Mouse (Mus musculus) brain, adult 10 weeks (tissue): ENCODE measurements around the gene 1700037H04Rik. TPM values are rescaled to one million over a fixed set of nuclear protein-coding genes. Genes with fewer than 3 reads are reported as not detected.

ENCODE experiments used
- polyA plus RNA-seq: library from polyadenylated mRNA; stranded (reverse); fragments of 350-450 nt; fragmentation: Illumina TruSeq; extraction: RNeasy Lipid Tissue Mini Kit (QIAGEN cat#74804); gene quantifications from one replicate; pipeline ENCODE4 v1.2.3, GENCODE M21; 2015; ENCODE audit warnings: low read depth, low replicate concordance

Gene 1700037H04Rik
- 74.8 TPM for polyA plus RNA-seq

DNA sequence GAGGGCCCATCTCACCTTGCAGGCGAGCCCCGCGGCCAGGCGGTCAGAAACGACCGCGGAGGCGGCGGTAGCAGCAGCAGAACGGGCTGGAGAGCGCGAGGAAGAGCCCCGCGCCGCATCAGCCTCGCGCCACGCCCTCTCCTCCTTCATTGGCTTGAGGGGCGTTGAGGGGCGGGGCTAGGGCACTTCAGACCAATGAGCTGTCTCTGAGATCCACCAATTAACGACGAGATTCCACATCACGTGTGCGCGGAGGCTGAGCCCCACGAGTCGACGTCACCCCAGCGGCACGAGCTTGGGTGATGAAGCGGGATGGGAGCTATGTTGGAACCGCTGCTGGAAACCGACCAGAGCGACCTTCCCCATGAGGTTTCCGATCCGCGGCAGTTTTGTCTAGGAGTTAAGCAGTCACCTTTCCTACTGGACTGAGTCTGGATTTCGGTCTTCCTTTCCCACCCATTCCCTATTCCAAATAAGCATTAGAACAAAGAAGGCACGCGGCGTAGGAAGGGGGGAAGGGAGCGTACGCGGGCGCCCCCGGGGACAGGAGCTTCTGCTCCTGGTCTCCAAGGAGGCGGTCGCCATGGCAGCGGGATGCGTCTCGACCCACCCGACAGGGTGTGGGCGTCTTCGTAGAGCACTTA, at the start of gene 1700037H04Rik:
Gene 1700037H04Rik (minus strand): TSS at position 144 of the 644 bp plus-strand sequence.

DNA sequence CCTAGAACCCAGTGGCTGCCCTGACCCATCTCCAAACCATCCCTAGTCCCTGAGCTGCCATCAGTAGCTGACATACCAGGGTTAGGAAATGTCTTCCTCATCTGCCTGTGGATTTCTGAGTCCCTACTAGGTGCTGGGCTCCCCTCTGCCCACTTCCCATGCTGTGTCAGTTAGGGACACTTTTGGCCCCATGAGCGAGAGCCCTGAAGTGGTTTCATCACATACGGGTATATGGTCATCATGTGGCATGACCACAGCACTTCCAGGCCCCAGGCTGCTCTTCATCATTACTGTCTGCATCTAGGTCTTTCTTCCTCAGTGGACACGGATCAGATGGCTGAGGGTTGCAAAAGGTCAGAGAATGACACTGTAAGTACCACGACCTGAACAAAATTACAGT, 46.9 kb upstream of the 1700037H04Rik start, which contains the start of gene Ap5s1:
Gene Ap5s1 (plus strand): TSS at position 301 of the 400 bp plus-strand sequence.

DNA sequence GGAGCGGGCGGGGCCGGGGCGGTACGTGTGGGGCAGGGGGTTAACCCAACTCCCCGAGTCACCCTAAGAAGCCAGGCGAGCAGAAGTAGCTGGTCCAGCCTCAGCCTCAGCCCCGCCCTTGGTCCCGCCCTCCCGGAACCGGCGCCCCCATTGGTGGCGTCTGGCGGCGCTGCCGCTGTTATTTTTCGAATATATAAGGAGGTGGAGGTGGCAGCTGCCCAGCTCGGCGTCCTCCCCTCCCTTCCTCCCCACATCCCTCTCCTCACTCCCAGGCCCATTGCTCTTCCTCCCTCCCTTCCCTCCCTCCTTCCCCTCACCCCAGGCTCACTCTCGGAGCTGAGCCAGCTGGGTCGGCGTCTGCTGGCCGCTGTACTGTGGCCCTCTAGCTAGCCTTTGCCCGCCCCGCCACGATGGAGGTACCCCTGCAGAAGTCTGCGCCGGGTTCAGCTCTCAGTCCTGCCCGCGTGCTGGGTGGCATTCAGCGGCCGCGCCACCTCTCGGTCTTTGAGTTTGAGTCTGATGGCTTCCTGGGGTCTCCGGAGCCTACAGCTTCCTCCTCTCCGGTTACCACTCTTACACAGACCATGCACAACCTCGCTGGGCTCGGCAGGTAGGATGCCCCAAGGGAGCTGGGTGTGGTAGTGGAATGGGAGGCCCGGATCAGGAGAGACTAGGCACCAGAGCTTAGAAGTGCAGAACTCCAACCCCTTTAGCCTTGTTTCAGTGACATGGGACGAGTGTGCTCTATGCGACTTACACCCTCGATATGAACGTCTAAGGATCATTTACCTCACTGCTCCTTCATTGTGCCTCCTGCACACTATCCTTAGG, 27.1 kb upstream of the 1700037H04Rik start, which contains the start of the genes Cdc25b and Spef1:
Gene Cdc25b (plus strand): TSS at position 179 of the 831 bp plus-strand sequence.
Gene Spef1 (minus strand): TSS at position 512 of the 831 bp plus-strand sequence.

DNA sequence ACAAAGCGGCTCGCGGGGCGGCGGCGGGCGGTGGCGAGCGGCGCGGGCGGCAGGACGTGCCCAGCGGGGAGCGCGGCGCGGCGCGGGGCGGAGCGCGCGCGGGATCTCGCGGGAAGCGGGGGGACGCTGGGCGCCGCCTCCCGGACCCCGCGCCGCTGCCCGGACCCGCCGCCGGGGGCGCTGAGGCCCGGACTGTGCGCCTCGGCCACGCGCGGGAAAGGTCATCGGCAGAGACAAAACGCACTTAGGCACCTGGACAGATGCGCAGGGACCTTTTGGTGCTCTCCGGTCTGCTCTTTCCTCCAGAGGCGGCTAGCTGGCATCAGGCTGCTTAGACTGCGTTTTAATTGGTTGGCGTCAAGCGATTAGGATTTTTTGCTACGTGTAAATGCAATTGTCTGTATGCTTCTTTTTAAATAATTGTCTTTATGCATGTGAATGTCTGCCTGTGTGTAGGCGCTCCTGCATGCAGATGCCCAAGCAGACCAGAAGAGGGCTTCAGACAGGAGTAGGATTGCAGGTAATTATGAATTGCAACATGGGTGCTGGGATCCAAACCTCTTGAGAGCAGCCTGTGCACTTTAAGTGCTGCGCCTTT, 20.2 kb upstream of the 1700037H04Rik start, which contains the start of gene Cenpb:
Gene Cenpb (minus strand): TSS at position 78 of the 598 bp plus-strand sequence.

DNA sequence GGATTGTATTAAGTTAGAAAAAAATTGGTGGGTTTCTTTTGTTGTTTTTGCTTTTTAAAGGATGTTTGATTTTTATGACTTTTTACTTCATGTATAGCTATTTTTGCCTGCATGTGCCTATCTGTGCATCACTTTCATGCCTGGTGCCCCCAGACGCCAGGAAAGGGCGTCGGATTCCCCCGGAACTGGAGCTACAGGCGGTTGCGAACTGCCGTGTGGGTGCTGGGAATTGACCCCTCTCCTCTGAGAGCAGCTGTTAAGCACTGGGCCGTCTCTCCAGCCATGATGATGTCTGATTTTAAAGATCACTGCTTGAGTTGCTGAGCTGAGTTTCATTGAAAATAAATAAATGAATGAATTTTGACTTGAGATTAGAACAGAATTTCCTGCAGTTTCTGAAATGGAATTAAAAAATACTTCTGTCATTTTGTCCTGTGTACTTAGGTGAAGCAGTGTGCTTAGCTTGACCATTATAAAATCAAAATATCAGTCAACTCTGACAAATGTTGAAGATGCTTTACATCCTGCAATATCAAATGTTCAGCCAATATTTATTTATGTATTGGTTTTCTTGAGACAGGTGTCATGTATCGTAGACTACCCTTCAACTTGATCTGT, 26.8 kb downstream of the 1700037H04Rik start, which contains the start of gene Gm11037:
Gene Gm11037 (plus strand): TSS at position 568 of the 618 bp plus-strand sequence.

DNA sequence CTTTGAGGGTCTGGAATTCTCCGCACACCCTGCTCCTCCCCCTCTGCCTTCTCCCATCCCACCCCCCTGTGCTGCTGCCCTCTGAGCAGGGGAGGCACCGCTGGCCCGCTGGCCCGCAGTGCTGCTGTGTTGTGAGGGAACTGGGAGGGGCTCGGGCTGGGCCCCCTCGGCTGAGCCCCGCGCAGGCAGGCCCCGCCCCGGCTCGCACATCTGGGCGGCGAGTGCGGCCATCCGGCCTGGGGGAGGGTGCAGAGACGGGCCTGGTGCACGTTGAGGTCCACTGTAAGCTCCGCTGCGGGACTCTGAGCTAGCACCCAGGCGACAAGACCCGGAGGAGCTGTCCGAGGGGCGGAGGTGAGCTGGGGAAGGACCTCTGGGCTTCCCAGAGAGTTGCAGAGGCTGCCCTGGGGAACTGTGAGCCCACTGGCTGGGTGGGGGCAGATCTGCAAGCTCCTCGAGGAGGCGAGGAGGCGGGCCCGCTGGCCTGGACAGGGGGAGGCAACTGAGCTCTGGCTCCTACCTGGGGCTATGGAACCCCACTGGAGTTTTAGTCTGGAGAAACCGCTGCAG, 32.6 kb downstream of the 1700037H04Rik start, which contains the start of gene Hspa12b:
Gene Hspa12b (plus strand): TSS at position 120 of the 570 bp plus-strand sequence.

Other genes starting within 250 kb of the 1700037H04Rik start
- 68.5 TPM for gene Gfra4, start 117.0 kb downstream of the 1700037H04Rik start, polyA plus RNA-seq
- 4.2 TPM for gene Adam33, start 96.3 kb downstream of the 1700037H04Rik start, polyA plus RNA-seq
- gene Siglec1, start 73.3 kb downstream of the 1700037H04Rik start, polyA plus RNA-seq = 0.10 TPM
- gene Hspa12b, start 32.8 kb downstream of the 1700037H04Rik start, polyA plus RNA-seq = 5.9 TPM
- gene Gm11037, start 26.6 kb downstream of the 1700037H04Rik start, polyA plus RNA-seq = not detected
- gene Cenpb, start 20.0 kb upstream of the 1700037H04Rik start, polyA plus RNA-seq = 72.3 TPM
- 14.3 TPM for gene Cdc25b, start 26.9 kb upstream of the 1700037H04Rik start, polyA plus RNA-seq
- gene Spef1, start 27.2 kb upstream of the 1700037H04Rik start, polyA plus RNA-seq = 7.2 TPM
- gene Ap5s1, start 47.0 kb upstream of the 1700037H04Rik start, polyA plus RNA-seq = 27.3 TPM
- gene Mavs, start 74.0 kb upstream of the 1700037H04Rik start, polyA plus RNA-seq = 7.1 TPM
- gene Pank2, start 102.4 kb upstream of the 1700037H04Rik start, polyA plus RNA-seq = 44.0 TPM
- 18.5 TPM for gene Rnf24, start 192.8 kb upstream of the 1700037H04Rik start, polyA plus RNA-seq